Mouse (Mus musculus): ENCODE results near the gene Slc35f3.

Gene Slc35f3

DNA sequence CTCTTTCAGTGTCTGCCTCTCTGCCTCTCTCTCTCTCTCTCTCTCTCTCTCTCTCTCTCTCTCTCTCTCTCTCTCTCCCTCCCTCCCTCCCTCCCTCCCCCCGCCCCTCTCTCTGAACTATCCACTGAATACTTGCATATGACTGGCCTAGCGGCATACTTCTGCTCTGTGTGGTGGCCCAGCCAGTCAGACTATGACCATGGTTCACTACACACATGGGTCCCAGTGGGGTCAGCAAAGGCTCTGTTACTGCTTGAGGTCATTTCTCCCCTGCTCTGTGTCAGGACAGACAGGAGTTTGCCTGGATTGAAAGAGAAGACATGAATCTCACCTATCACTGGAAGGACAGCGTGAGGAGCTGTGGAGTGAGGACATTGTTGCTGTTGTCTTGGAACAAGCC lies 40.5 kb downstream of the Slc35f3 start:
- no peak for DNase-seq (ENCODE audit: low spot score)

DNA sequence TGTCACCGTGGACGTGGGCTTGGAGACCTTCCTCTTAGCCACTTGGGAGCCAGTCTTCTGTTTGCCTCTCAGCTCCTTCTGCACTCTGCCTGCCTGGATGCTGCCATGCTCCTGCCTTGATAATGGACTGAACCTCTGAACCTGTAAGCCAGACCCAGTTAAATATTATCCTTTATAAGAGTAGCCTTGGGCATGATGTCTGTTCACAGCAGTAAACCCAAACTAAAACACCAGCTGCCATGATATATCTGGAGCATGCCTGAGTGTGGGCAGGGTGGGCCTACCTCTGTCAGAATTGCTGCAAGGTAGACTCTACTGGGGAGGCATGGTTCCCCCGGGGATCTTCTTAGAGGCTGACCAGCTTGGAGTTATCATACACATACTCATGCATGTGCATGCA lies 41.0 kb downstream of the Slc35f3 start:
- no peak for DNase-seq (ENCODE audit: low spot score)

DNA sequence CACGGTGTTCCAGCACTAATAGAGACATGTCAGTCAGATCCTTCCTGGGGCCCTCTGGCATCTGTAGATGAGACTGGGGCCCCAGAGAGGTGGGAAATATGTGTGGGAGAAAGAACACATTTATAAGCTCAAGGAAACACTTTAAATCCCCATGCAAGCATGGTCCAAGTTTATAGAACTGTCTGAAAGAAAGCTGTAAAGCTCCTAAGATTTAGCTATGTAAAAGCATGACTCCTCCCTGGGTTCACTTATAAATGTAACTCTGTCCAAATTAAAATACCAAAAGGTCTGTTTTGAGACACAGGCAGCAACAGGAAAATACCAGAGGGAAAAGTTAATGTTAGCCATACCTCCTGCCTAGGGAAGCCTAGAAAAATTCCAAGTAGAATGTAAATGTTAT lies 42.8 kb downstream of the Slc35f3 start:
- DNase-seq (ENCODE audit: low spot score), result no peak

DNA sequence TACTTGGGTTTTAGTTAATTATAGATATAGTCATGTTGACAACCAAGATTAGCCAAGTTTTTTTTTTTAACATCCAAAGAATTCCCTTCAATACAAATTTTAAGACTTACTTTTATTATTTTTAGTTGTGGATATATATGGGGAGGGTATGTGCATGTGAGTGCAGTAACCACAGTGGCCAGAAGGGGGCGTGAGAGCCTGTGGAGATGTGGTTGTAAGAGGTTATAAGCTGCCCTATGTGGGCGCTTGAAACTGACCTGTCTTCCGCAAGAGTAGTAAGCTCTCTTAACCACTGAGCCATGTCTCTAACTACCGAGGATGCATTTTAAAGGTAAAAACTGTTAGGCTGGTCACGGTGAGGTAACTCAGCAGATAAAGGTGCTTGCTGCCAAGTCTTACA lies 45.1 kb downstream of the Slc35f3 start:
- DNase-seq (ENCODE audit: low spot score), result no peak

DNA sequence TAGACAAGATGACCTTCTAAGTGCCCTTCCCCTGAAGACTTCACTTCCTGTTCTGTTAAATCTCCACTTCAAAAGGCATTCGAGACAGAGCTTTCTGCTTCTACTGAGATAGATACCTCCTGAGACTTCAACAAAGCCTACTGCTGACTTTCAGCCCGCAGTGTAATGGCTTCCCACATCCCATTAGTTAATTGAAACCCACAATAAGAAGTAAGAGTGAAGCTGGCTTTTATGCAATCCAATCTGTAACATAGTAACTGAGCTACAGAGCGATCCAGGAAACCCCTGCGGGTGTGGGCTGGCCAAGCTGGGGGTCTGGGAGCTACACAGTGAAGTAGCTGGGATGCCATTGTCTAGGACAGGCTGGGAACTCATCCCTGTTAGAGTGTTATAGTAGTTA lies 46.7 kb downstream of the Slc35f3 start:
- no peak for DNase-seq (ENCODE audit: low spot score)

DNA sequence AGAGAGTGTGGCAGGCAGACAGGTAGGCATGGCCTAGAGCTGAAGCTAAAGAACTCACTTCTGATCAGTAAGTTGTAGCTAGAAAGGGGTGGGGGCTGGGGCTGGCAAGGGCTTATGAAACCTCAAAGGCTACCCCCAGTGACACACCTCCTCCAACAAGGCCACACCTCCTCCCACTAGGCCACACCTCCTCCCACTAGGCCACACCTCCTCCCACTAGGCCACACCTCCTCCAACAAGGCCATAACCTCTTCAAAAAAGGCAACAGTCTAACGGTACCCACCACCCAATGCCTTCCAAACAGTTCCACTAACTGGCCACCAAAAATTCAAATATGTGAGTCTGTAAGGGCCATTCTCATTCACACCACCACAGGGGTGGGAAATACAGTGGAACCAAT lies 54.9 kb downstream of the Slc35f3 start:
- no peak for DNase-seq (ENCODE audit: low spot score)

DNA sequence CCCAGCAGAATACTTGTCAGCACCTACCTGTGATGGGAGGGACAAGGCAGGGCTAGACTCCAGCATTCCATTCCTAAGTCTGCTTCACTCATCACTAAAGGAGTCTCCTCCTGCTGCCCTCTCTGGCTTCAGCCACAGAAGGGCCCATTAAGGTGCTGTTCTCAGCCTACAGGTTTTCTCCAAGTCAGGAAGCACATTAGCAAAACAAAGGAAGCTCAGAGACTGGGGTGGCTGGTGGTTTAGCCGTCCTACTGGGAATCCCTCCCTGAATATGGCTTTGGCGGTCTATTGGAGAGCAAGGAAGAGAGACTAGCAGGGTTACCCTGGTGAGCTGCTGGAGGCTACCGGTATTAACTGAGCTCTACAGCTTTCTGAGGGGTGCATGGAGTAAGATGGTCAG lies 59.6 kb downstream of the Slc35f3 start:
- no peak for DNase-seq (ENCODE audit: low spot score)

DNA sequence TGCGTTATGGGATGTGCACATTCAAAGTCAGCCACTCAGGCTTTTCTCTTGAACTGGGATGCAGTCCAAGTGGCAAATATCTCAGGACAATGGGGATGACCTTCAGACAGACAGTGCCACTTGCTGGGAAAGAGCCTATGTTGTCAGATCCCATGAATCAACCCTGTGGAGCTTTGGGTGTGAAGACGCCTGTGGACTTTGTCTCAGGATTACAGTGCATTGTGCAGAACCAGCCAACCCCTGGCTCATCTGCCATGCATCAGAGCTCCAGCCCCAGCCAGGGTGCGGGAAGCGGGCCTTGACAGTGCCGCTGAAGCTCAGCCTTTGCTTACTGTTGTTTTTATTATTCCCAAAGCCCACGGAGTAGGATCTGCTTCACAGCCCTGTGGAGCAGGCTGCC lies 60.9 kb downstream of the Slc35f3 start:
- DNase-seq (ENCODE audit: low spot score), result no peak

DNA sequence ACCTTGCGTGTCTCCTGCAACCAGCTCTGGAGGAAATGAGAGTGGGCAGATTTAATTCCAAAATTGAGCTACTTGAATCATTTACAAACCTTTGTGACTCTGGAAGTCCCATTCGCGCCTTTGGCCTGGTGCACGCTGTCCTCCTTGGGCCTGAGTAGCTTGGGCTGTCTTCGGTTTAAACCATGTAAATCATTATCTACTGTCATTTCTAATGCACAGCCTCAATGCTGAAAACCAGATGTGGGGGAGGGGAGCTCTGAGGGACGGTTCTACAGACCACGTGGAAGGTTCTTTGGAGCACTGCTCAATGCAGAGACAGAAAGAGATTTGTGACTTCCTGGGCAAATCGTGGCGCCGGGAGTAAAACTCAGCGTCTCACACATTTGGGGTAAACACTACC lies 61.7 kb downstream of the Slc35f3 start:
- DNase-seq (ENCODE audit: low spot score), result no peak

DNA sequence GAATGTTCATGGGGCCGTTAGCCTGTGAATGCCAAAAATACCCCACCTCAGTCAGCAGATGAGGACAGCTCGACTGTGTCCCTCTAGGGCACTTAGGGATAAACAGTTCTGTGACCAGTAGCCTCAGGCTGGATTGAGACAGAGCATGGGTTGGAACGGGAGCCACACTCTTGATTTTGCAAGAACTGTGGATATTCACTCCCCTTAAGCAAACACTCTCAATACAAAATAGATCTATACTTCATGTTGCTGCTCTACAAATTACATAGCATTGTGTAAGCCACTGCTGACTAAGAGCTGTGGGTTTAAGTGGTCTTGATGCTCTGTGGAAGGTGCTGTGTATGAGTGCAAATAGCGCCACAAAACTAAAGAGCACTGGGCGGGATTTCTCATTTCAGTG lies 62.3 kb downstream of the Slc35f3 start:
- DNase-seq (ENCODE audit: low spot score), result no peak

DNA sequence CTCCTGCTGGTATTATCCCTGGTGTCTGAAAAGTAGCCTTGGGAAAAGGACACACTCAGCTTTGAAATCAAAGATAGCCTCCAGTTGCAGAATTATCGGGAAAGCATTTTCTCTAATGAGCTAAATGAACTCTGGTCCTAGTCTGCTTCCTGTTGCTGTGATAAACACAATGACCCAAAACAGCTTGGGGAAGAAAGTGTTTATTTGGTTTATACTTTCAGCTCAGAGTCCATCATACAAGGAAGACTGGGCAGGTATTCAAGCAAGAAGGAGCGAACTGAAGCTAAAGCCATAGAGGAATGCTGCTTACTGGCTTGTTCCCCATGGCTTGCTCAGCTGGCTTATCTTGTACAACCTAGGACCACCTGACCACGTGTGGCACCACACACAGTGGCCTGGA lies 67.9 kb downstream of the Slc35f3 start:
- no peak for DNase-seq (ENCODE audit: low spot score)

DNA sequence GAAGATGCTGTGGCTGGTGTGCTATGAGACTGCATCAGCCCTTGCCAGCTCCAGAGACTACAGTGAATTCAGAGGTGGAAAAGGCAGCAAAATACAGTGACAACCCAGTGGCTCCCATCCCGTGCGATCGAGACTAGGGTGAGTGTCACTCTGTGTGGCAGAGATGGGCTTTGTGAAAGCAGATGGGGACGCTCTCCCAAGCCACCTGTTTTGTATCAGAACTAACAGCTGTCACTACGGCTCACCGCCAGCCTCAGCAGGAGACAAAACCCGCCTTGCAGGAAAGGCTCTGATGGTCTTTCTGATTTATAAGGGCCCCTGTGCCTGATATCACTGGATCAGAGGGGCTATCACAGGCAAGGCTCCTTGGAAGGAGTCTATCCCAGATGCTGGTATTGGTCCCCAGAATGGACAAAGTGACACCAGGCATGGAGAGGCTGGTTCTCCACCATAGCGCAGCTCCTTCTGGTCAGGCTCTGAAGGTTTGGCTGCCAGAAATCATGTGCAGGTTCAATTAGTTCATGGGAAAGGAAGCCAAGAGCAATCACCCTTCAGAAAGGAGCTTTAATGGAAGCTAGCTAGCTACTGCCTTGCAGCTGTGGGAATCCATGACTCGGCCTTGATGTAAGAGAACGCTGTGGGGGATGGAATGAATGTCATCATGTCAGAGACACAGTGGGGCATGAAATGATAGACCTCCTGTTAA lies 70.1 kb downstream of the Slc35f3 start:
- DNase-seq (ENCODE audit: low spot score), result no peak

DNA sequence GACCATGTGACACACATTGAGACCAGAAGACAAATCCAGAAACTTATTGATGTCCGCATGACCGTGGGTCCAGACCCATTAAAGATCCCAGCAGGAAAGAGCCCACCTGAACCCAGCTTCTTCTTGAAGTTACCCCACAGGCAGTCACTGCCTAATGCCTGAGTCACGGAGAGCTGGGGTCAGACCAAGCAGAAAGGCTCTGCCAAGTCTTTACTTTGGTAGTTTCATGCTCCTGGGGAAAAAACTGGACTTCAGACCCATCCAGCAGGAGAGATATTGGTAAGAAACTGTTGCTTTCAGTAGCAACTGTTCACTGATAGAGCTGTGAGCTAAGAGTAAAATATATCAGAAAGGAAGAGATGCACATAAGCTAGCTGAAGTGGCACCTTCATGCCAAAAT lies 73.5 kb downstream of the Slc35f3 start:
- DNase-seq (ENCODE audit: low spot score), result no peak

DNA sequence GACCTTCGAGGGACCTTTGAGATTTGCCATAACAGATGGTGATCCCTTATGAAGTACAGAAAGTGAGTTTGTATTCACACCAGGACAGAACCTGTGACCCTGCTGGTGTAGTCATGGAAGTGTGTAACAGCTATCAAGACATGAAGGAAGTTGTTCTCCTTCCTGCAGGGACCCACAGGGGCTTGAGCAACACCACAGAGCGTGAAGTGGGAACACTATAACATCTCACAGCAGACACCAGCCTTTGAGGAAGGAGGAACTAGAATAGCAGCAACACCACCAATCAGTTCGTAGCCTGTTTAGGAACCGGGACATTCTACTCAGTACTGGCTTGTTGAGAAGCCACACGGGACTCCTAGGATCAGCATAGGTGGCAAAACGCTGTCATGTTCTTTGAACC lies 81.2 kb downstream of the Slc35f3 start:
- DNase-seq (ENCODE audit: low spot score), result no peak

DNA sequence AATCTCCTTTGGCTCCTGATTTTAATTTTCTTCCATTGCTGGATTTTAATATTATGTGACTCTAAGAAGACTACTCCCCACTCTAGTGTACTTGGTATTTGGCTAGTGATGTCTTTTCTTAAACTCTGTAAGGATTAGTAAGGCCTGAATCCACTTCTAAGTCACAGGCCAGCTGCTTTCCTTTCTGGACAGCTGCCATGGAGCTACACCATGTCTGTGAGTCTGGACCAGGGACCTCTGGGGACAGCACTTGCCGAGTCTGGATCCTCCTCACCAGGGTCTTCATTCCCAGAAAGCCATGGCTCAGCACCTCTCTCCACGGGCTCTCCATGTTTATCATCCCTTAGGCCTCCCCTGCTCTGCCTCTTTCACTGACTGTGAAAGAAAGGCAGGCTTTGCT lies 81.8 kb downstream of the Slc35f3 start:
- DNase-seq (ENCODE audit: low spot score), result no peak

DNA sequence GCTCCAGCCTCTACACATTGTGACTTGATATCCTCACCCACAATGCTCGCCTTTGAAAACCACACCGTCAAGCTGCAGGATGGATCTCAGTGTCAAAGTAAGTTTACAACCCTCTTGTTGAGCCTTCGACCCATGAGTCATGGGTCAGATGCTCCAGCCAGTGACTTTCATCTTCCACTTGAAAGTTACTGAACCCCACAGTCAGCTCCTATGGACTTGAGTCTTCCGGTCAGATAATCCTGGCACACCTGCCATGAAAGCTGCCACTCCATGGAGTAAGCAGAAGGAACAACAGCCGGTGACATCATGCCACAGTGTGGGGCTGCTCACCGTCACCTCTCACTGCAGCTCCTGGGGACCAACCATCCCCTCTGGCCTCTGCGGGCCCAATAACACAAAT lies 82.9 kb downstream of the Slc35f3 start:
- DNase-seq (ENCODE audit: low spot score), result no peak

DNA sequence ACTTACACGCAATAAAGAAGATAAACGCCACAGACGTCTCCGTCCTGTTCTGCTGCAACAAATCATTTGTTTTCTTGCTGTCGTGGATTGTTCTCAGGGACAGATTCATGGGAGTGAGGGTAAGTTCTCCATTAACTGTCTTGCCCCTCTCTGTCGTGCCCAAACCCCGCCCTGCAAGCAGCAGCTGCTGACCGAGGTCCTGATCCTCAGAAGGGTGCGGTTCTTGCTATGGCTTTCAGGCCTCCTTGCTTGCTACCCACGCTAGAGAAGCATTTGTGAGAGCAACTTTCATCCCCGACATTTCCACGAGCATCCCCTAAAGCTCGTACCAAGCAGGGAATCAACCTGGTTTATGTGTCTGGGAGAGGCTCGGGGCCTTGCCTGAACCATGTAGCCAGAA lies 83.9 kb downstream of the Slc35f3 start:
- DNase-seq (ENCODE audit: low spot score), result no peak

DNA sequence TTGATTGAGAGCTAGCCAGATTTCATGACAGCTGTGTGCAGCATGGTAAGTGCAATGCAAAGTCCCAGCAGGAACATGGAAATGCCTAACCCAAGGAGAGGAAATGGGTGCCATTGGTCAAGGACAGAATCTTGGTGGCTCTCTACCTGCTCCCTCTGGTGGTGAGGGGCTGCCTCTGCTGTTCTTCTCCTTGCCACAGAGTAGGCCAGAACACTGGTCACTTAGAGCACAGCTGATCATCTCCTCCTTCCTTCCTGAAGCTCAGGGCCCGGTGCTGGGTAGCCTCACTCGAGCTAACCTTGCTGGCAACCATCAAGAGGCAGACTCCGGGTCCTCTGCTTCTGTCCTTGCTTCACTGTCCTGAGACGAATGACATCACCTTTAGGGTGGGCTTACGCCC lies 84.4 kb downstream of the Slc35f3 start:
- DNase-seq (ENCODE audit: low spot score), result no peak

DNA sequence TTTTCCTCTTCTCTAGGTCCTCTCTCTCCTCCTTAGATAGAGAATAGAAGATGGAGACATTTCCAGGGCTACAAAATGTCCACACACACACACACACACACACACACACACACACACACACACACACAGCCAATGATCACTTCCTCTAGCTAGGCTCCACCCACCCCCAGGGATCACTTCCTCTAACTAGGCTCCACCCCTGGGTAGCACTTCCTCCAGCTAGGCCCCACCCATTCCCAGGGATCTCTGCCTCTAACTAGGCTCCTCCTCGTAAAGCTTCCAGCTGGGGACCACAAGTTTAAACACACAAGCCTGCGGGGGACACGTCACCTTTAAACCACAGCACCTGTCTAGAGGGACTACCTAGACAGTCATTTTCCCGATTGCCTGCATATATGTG lies 89.2 kb downstream of the Slc35f3 start:
- no peak for DNase-seq (ENCODE audit: low spot score)

DNA sequence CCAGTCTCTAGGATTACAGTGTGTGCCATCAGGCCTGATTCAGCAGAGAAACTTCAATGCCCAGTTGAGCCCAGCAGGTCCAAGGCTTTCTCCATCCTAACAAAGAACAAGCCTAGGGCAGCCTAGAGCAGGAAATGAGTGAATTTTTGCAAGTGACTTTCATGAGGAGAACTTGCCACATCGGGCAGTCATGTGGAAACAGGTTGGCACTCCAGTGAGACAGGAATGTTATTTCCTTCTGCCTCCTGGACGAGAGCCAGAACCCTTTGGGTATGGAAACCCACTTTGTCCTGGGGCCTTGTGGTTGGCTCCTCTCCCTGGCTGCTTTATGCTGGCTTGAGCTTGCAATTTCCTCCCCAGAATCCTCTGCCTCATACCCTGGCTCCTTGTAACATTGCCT lies 93.2 kb downstream of the Slc35f3 start:
- DNase-seq (ENCODE audit: low spot score), result no peak

DNA sequence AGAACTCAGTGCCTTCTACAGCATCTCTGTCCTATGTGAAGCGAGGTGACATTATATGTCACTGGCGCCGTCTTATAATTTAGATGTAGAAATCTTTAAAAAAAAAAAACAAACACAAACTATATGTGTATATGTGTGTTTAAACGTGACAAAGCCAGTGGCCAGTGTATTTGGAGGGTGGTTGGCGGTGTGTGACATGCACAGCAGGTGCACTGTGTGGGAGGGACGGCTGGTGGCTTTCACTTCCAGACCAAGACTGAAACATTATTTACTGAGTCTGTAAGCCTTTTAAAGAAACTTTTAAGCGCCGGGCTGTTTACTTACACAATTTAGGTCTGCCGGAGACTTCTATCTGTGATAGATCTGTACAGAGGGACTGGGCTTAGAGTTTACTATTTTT lies 97.0 kb downstream of the Slc35f3 start:
- DNase-seq (ENCODE audit: low spot score), result no peak

DNA sequence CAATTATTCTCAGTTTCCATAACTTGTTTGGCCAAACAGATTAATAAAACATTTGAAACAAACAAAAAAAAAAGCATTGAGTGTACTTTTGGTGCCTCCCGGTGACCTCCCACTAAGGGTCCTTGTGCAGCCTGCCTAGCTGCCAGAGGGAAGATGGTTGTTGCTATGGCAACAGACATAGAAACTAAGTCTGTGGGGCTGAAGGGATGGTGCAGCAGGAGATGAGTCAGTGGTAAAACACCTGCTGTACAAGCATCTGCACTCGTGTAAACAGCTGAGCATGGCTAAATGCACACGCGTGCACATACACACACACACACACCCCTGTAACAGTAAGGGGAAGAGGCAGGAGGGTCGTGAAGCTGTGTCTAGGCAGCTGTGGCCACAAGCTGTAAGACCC lies 97.6 kb downstream of the Slc35f3 start:
- no peak for DNase-seq (ENCODE audit: low spot score)

DNA sequence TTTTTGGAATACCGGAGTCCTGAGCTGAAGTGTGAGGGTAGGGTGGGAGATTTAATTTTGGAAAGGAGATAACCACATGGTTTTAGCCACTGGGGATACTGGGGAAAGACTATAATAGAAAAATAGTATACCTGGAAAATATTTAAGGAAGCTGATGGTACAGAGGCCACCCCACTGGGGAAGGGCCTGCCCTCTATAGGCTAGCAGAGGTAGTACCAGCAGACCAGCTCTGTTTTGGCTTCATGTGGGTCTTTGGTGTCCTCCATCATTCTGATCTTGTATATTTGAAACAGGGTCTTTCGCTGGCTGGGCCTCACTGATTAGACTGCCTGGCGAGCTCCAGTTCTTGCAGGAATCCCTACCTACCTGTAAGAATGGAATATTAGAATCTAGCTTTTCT lies 100.0 kb downstream of the Slc35f3 start:
- DNase-seq (ENCODE audit: low spot score), result no peak

DNA sequence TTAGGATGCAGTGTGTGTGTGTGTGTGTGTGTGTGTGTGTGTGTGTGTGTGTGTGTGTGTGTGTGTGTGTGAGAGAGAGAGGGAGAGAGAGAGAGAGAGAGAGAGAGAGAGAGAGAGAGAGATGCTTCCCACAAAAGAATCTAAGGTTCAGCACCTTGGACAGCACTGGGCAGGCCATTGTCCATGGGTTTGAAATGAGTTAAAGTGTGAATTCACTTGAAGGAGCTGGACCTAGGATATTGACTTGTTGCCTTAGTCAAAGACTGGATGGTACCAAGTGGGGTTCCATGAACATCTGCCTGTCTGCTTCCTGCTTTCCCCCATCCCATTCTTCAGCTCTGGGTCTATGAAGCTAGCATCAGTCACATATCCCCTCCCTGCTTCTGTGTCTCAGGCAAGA lies 106.2 kb downstream of the Slc35f3 start:
- DNase-seq (ENCODE audit: low spot score), result peak; percentile 12

DNA sequence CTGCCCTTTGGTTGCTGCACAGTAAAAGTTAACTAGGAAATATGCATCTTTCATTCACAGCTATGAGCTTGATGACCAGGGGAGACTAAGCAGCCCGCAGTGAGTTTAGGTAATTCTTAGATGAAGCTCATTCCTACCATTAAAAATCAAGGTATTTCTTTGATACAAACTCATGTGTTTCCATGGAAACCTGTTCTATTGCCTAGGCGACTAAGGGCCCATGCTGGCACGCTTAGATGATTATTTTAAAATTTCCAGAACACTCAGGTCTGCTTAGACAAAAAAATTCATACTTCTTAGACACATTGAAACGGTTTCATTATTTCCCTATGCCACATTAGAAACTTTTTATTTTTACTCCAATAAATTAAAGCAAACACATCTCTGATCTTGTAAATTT lies 106.7 kb downstream of the Slc35f3 start:
- no peak for DNase-seq (ENCODE audit: low spot score)
